Mouse (Mus musculus) adipocyte (in vitro differentiated cells): ENCODE measurements at regions not wholly inside any gene's neighbourhood (a gene's known extent, or its start where the extent isn't known, plus 50 kb on each side); places are given as distances from the start of the nearest gene placed in this dataset.
A peak's percentile ranks its signal among the peaks of the same experiment; 100 is the strongest.

Experiments
- DNase-seq: peaks from one replicate; pipeline ENCODE4 v3.0.0-alpha.2; 2016; ENCODE audit warnings: low spot score

DNA sequence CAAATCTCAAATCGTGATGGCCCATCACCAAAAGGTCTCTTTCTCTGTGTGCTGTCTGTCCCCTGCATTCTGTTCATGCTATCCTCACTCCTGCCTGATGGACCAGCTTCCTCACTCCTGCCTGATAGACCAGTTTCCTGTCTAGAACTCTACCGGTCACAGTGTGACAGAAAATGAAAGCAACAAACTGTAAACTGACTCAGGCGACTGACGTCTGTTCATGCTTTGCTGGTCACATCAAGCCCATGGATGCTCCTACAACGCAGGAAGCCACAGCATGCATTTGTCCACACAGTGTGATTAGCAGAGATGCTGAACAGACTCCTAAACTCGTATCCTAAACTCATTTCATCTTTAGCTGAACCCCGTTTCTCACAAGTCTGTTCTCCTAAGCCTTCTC lies 227.3 kb upstream of the N4bp1 start:
- no peak for DNase-seq

GRCm38 (mm10) chr8:87105106-87105505 lies 220.0 kb upstream of the N4bp1 start:
- no peak for DNase-seq

GRCm38 (mm10) chr8:87095211-87095610 lies 210.2 kb upstream of the N4bp1 start:
- peak; percentile 88 for DNase-seq

GRCm38 (mm10) chr8:87094685-87095084 lies 209.6 kb upstream of the N4bp1 start:
- peak; percentile 93 for DNase-seq

DNA sequence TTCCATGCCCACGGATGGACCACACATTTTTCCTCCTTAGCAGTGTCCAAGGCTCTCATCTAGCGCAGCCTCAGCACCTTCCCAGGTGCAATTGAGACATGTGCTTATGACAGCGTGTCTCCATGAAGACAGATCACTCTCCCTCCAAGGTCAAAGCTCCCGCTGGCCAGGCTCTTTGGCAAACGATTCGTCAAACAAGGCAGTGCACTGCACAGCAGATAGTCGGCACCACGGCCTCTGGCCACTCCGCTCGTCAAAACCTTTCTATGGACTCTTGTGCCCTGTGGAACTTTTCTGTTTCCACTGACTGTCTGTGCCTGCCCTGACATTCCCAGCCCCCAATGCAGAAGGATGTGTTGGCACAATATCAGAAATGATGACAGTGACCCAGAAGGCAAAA lies 208.7 kb upstream of the N4bp1 start:
- DNase-seq, result no peak

GRCm38 (mm10) chr8:87093081-87093480 lies 208.0 kb upstream of the N4bp1 start:
- no peak for DNase-seq

DNA sequence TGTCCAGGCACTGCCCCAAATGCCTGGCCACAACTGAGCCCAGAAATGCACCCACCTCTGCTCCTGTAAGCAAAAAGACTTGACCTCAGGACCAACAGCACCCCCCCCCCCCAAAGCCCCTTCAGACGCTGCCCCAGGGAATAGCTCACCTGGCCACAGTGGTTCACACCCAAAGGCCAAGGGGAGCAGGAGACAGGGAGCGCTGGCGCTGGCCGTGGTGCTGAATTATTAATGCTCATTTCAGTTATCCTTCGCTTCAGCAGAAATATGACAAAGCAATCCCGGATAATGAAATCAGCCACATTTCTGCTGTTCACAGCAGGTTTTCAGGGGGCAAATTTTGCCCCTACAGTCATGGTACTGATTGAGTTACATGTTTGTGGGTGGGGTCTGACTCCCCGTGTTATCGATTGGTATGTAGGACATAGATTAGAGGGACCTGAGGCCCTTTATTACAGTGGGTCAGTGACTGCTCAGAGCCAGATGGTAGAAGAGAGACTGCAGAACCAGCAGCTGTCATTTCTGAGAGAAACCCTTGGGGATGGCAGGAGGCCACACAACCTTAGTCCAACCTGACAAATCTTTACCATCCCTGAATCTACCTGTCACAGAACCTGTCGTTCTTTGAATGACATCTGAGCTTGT lies 202.5 kb upstream of the N4bp1 start:
- peak; percentile 53 for DNase-seq

DNA sequence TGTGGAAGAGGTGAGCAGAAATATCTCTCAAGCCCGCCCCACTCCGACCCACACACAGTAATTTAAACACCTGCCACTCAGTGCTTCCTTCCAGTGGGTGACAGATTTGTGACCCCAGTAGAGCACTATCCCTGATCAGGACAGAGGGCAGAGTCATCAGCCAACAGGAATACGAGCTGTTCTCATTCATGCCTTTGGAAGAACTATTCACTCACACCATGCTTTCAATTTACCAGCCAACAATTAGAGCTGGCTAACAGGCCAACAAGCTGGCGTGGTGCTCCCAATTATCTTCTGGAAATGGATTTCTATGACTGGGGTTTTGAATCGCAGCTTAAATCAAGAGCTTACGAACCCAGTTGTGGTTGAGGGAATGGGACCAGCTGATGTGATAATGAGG lies 193.2 kb upstream of the N4bp1 start:
- no peak for DNase-seq

GRCm38 (mm10) chr8:87075921-87076320 lies 190.9 kb upstream of the N4bp1 start:
- DNase-seq, result peak; percentile 67

- DNase-seq, result peak; percentile 46
These were observed 186.2 kb upstream of the N4bp1 start for GRCm38 (mm10) chr8:87071224-87071623.

DNA sequence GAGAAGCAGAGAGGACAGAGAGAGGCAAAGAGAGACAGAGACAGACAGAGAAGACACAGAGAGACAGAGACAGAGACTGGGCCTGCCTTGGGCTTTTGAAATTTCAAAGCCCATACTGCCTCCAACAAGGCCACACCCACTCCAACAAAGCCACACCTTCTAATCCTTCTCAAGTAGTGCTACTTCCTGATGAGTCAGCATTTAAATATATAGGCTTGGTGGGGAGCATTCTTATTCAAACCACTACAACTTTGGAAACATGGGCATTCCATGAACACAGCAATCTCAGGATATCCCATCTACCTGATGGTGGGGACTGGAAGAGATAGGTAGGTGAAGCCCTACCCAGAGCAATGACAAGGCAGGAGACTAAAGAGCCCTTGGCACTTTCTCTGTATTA lies 182.0 kb upstream of the N4bp1 start:
- DNase-seq, result no peak

DNA sequence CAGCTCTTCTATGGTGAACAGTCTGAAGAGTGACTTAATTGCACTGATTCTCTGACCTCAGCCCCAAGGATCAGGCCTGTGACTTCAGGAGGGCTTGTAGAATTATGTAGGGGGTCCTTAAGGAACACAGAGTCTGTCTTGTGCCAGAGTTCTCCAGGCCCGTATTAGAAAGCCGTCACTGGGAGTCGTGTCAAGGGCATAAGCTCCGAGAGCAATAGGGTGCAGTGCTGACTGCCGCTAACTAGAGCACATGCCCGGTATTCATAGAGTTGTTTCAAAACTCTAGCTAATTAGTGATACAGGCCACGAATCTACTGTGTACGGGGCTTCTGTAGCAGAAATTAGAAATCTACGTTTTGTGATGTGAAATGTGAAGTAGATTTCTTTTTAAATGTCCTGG lies 179.7 kb upstream of the N4bp1 start:
- DNase-seq, result no peak

DNA sequence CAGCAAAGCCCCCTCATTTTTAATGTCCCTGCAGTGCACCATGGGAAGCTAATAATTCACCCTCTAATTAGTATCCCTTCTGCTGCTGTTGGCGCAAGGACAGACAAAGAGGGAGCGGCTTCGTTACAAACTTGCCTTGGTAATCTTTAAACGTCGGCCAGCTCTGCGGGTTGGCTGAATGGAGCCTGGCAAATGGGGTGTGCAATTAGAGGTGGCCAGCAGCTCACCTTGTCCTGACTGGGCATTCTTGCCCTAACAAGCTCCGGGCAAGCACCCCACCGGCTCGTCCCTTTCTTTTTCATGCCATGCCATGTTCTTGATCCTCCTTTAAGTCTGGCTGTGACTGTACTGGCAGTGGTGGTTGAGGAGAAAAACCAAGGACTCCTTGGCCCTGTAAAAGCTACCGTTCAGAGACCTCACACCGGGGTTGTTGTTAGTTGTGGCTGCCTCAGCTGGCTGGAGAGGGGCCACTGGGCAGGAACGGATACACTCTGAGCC lies 179.2 kb upstream of the N4bp1 start:
- no peak for DNase-seq

DNA sequence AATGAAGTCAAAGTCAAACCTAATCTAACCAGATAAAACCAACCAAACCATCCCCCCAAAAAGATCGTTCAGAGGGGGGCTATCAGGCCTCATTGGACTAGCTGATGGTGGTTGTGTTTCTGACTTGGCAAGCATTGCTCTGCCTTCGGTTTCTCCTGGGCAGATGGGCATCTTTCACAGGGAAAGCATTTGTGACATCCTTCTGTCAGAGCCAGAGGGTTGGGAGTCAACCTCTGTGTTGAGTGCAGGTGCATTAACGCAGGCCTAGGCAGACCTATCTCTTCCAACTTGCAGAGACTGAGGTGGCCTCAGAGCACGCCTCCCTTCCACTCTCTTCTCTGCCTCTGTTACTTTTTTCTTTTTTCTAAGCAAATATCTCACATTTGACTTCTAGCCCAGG lies 178.5 kb upstream of the N4bp1 start:
- DNase-seq, result no peak

DNA sequence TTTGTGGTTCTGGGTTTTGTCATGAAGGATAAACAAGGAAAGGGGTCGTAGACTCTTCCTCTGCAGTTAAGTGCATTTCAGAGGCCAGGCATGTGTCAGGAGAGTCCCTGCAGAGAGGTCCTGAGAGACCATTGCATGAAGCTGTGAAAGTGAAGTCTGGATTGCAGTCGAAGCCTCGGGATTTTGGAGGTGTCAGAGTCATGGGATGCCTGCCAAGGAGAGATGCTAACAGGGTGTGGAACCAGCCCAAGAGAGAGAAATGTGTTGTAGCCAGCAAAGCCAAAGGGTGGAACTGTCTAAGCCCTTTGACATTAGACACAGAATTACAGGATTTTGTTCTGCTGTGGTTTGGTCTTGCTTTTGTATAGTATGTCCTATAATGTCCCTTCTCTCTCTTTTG lies 164.7 kb upstream of the N4bp1 start:
- DNase-seq, result peak; percentile 94

- peak; percentile 57 for DNase-seq
These were observed 164.1 kb upstream of the N4bp1 start for GRCm38 (mm10) chr8:87049196-87049595.

GRCm38 (mm10) chr8:87046590-87046989 lies 161.5 kb upstream of the N4bp1 start:
- no peak for DNase-seq

DNA sequence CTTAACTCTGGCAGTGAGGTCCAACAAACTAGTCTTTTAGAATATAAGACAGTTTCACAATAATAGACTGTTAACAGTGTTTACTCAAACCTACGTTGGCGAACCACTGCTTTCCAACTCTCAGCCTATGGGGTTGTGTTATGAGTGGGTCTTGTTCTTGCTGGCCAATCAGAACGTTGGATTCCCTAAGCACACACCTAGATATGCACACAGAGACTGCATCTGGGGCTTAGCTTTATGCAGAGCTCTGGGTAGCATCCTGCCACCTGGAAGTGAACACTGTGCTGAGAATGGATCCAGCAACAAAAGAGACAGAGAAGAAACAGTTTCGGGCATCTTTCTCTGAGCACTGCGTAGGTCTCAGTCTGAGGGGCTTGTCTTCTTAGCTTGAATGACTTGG lies 158.0 kb upstream of the N4bp1 start:
- no peak for DNase-seq

DNA sequence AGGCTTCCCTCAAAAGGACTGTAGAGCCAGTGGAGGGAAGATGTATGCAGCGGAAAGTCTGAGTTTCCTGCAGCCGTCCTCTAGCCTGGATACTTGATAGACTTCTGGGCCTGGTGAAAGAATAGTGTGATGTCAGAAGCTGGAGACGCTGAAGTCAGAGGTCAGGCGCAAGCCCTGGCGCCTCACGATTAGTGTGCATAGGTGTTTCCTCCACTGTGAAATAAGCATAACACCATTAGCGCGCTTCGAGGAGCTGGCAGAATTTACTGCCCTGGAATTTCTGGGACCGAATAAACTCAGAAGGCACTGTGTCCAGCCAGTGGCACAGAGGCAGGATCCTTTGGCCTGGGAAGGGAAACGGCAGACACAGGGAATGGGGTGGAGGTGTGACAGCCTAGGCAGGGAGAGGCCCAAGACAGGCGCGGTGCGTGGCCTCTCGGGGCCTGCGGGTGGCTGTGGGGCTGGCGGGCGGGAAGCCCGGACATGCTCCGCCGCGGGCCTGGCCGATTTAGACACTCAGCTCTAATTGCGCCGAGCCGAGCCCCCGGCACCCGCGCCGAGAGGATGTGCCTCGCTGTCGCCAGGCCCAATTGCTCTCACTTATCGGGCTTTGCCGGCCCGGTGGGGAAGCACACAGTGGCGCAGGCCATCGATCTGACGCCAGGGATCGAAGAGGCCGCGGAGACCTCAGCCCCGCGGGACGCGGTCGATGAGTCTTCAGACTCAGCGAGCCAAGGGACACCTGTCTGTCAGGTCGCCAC lies 152.7 kb upstream of the N4bp1 start:
- DNase-seq, result no peak

DNA sequence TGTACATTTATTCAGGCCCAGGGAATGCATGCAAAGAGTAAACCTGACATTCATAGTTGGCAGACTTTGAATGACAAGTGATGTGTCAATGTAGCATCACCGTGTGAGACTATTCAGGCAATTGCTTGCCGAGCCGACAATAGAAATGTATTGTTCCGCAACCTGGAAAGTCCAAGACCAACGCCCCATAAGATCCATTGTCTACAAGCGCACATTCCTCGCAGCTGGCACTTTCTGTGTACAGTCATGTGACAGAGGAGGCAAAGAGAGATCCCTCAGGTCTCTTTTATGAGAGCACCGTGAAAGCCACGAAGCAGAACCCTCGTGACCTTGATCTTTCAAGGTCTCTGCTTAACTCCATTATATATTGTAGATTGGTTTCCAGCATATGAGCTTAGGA lies 150.9 kb upstream of the N4bp1 start:
- DNase-seq, result no peak

DNA sequence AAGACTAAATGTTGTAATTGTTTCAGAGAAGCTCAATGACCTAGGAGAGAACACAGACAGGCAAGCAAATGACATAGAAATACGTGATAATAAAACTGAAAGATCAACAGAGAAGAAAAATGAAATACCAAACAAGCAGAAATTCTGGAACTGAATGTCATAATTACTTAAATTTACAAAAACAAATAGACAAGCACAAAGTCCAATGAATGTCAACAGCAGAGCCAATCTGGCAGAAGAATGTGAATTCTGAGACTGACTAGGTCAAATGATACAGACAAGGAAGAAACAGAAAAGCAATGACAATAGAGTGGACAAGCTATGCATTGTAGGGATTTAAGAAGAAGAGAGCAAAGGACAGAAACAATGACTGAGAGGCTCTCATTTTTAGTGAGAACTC lies 143.1 kb upstream of the N4bp1 start:
- peak; percentile 53 for DNase-seq

DNA sequence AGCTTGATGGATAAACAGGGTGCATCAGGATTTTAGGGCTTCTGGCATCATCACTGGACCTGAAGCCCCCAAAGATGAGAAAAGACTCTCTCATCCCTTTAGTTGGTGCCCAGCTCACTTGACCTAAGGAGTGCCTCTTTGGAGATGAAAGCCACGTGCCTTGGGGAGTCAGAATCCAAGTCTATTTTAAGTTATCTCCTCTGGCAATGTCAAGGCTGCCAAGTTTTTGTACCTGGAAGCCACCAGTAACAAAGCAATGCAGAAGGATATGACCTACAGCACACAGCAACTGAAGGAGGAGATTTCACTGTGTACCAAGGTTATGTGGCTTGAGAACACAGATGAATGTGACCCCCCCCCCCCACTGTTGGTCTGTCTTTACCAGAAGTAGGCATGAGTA lies 140.9 kb upstream of the N4bp1 start:
- DNase-seq, result no peak

DNA sequence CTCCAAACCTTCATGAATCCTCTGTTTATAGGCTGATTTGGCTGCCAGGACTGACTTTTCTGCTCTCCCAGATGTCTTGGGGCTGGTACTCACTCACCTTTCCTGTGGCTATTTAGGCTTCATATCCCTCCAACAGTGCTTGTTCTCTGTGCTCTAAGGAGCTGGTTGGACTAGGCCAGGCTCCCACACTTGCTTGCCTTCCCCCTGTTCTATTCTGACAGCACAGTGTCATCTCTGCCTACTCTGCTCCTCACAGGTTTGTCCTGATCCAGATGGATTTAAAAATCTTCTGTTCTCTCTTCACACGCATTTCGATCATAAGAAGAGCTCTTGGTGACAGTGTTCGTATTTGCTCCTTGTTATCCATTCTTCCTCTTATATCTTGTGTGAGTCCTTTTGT lies 134.7 kb upstream of the N4bp1 start:
- DNase-seq, result no peak

DNA sequence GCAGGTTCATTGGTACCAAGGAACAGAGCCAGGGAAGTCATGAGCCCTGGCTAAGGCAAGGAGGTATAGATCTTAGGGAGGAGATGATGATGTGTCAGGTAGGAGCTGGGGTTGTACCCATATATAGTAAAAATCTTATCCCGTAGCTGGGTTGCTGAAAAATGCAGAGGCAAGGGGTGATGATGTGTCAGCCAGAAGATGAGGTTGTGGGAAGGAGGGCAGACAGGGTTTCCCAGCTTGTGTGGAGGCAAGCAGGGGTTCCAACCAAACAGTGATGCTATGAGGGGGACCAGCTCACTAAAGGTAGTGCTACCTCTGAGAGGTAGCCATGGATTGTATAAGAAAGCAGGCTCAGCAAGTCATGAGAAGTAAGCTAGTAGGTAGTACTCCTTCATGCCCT lies 90.5 kb upstream of the N4bp1 start:
- DNase-seq, result no peak
